In genomic region chr2:92768088-92768487, GRCm38 (mm10) we compare ENCODE assay signal across 10 mouse cellular contexts.
DNase-seq lines count a peak whose midpoint lies in the region; TF ChIP-seq lines count a peak whose summit lies in the region.
"Had no signal": no experiment of that assay in that cellular context is flagged by ENCODE, and none has a peak within 500 bp of the region (broad histone marks: within the 10 kb centered on the region; RNA-seq: fewer than 3 reads in every experiment).

No protein-coding gene starts in this region.

- H3K4me3 ChIP-seq in gastrocnemius, adult 2 months = no peak overlapping the region
- H3K4me3 ChIP-seq: hindbrain, embryonic 13.5 days; lung, embryonic 15.5 days had no signal

- peak; percentile 29 for DNase-seq in adrenal gland, postnatal 14 days
- no peak for DNase-seq in adrenal gland, adult 2 months
- DNase-seq in layer of hippocampus, postnatal 14 days (ENCODE audit: low spot score in 2 of 2) = peak; percentile 58 to 59
- DNase-seq in layer of hippocampus, adult 11-12 months (ENCODE audit: low spot score) = no peak
- DNase-seq in NIH3T3 (ENCODE audit: low read depth) = peak; percentile 90
- peak; percentile 50 for DNase-seq in gastrocnemius, adult 2 months
- DNase-seq in thymus, postnatal 14 days = no peak
- DNase-seq in embryo, embryonic 10 days (ENCODE audit: low spot score) = no peak

- no peak overlapping the region for H3K27ac ChIP-seq in gastrocnemius, adult 2 months
- H3K27ac ChIP-seq: hindbrain, embryonic 13.5 days; lung, embryonic 15.5 days had no signal

- intact Hi-C loops in gastrocnemius, adult 2 months (cut with DNase I) = no loop called here

- TF ChIP-seq CTCF in gastrocnemius, adult 2 months (IDR thresholded peaks at IDR 0.05) = no peak

Comparison
In these comparisons a context has a peak if more than half of its experiments do, and no peak if none do; other contexts are left out.
1. DNase-seq: peak in adrenal gland, postnatal 14 days (single experiment), layer of hippocampus, postnatal 14 days (2 of 2), NIH3T3 (single experiment) and gastrocnemius, adult 2 months (single experiment); none in adrenal gland, adult 2 months (single experiment), layer of hippocampus, adult 11-12 months (single experiment), thymus, postnatal 14 days (single experiment) and embryo, embryonic 10 days (single experiment).